Mouse (Mus musculus) ES-E14 (cell line): ENCODE measurements at regions not wholly inside any gene's neighbourhood (a gene's known extent, or its start where the extent isn't known, plus 50 kb on each side); places are given as distances from the start of the nearest gene placed in this dataset.

Source experiments
- DNase-seq: peaks from one replicate; pipeline ENCODE4 v3.0.0-alpha.2; 2013; ENCODE audit warnings: low read depth, low spot score
- H3K27ac ChIP-seq: 2 replicates; pipeline ENCODE4 v1.5.1; 2012; ENCODE audit warnings: low read depth, mild to moderate bottlenecking, low read length, moderate library complexity, mixed read lengths; ENCODE audit not compliant: poor library complexity, insufficient read depth, severe bottlenecking
- H3K36me3 ChIP-seq: 2 replicates; pipeline ENCODE4 v1.6.1; 2012; ENCODE audit warnings: mild to moderate bottlenecking, low read length, moderate library complexity, mixed read lengths; ENCODE audit not compliant: control insufficient read depth, poor library complexity, insufficient read depth, severe bottlenecking
- H3K4me1 ChIP-seq, 2 experiments: fragments of 150-350 bp in 1 of 2; sonication (generic) in 1 of 2; 2 replicates each; pipeline ENCODE4 v1.6.1; 2012; ENCODE audit warnings: low read length in 2 of 2, mild to moderate bottlenecking in 1 of 2, mixed read lengths in 1 of 2; ENCODE audit not compliant: control insufficient read depth in 2 of 2, insufficient read depth in 2 of 2, poor library complexity in 1 of 2
- H3K4me3 ChIP-seq, 2 experiments: fragments of 150-350 bp in 1 of 2; sonication (generic) in 1 of 2; 2 replicates each; pipeline ENCODE4 v1.5.1; 2012; ENCODE audit warnings: low read length in 2 of 2, low read depth in 1 of 2, mild to moderate bottlenecking in 1 of 2, mixed read lengths in 1 of 2; ENCODE audit not compliant: insufficient read depth in 1 of 2, poor library complexity in 1 of 2, severe bottlenecking in 1 of 2
- H3K9ac ChIP-seq: 2 replicates; pipeline ENCODE4 v1.6.1; 2012; ENCODE audit warnings: low read depth, mild to moderate bottlenecking, low read length, mixed read lengths; ENCODE audit not compliant: poor library complexity, insufficient read depth, severe bottlenecking
- H3K9me3 ChIP-seq: fragments of 150-350 bp; sonication (generic); 2 replicates; pipeline ENCODE4 v1.6.1; 2012; ENCODE audit warnings: low read depth, mild to moderate bottlenecking, low read length; ENCODE audit not compliant: control insufficient read depth, insufficient read depth
- CHD2 ChIP-seq: IDR thresholded peaks from 2 replicates; pipeline ENCODE4 v1.6.1; 2014; ENCODE audit warnings: mild to moderate bottlenecking, low read depth, low read length, inconsistent platforms
- HCFC1 ChIP-seq: IDR thresholded peaks from 2 replicates; pipeline ENCODE4 v1.6.1; 2012; ENCODE audit warnings: low read length, inconsistent platforms, borderline replicate concordance; ENCODE audit not compliant: insufficient read depth
- MAFK ChIP-seq: IDR thresholded peaks from 2 replicates; pipeline ENCODE4 v1.6.1; 2014; ENCODE audit warnings: mild to moderate bottlenecking, low read depth, low read length, inconsistent platforms; ENCODE audit not compliant: insufficient read depth
- ZC3H11A ChIP-seq: IDR thresholded peaks from 2 replicates; pipeline ENCODE4 v1.6.1; 2012; ENCODE audit warnings: low read depth, mild to moderate bottlenecking, inconsistent platforms, low read length, borderline replicate concordance
- ZNF384 ChIP-seq: IDR thresholded peaks from 2 replicates; pipeline ENCODE4 v1.6.1; 2012; ENCODE audit warnings: low read depth, low read length, inconsistent platforms
- in situ Hi-C, 2 experiments: fragments of 600-800 bp; cut with MboI; formaldehyde crosslinking; loops; one replicate each; pipeline ENCODE4 v1.15.1; 2025; ENCODE audit warnings: low sequenced_read_pairs in 2 of 2, inconsistent platforms in 1 of 2; ENCODE audit not compliant: unreplicated experiment in 2 of 2

DNA sequence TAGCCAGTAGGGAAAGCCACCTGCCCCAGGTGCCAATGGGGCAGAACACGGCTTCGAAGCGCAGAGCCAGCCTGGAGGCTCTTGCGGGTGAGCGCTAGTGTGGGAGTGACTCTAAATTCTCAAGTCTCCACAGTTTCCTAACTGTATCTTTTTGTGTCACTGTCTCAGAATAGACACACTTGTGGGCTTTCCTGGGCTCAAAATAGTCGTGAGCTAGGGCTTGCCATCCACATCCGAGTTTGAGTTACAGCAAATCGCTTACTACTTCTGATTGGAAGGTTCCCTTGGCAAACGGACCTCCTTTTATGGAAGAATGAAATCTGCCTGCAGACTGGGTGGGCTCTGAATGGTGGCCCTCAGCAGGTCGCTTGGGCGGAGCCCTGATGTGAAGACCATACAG lies 71.0 kb upstream of the Pmepa1 start:
- Histone ChIP-seq H3K4me3 (no peak overlapping the region), H3K27ac (no peak overlapping the region), H3K9ac (no peak overlapping the region), H3K4me1 (peaks cover 0 to 4% of the 10 kb centered on the region in 2 experiments; a peak in 1 of 4 replicates), H3K9me3 (no peaks in the 10 kb centered on the region), H3K36me3 (no peaks in the 10 kb centered on the region)
- TF ChIP-seq CHD2 (no peak), ZNF384 (no peak), ZC3H11A (no peak), MAFK (no peak), HCFC1 (no peak)
- no peak for DNase-seq
- in situ Hi-C loops = no loop called here

DNA sequence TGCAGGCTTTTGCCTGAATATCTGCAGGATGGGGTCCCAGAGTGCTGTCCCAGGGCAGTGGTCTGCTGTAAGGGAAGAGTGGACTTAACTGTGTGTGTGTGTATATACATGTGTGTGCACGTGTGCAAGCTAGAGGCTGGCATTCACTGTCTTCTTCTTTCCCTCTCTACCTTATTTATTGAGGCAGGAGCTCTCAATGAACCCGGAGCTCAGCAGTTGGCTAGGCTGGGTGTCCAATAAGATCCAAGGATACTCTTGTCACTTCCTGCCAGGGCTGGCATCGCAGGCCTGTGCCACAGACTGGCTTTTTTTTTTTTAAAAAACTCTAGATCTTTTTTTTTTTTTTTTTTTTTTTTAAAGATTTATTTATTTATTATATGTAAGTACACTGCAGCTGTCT lies 72.4 kb upstream of the Pmepa1 start:
- no peaks in the 10 kb centered on the region for H3K9me3 ChIP-seq
- no peaks in the 10 kb centered on the region for H3K36me3 ChIP-seq
- no peak overlapping the region for H3K4me3 ChIP-seq
- H3K27ac ChIP-seq = no peak overlapping the region
- TF ChIP-seq HCFC1 = no peak
- TF ChIP-seq MAFK = no peak
- no peak for TF ChIP-seq CHD2
- TF ChIP-seq ZC3H11A = no peak
- no peak for TF ChIP-seq ZNF384
- peaks cover 0 to 4% of the 10 kb centered on the region in 2 experiments; a peak in 1 of 4 replicates for H3K4me1 ChIP-seq
- in situ Hi-C loops = no loop called here
- H3K9ac ChIP-seq = no peak overlapping the region
- no peak for DNase-seq

DNA sequence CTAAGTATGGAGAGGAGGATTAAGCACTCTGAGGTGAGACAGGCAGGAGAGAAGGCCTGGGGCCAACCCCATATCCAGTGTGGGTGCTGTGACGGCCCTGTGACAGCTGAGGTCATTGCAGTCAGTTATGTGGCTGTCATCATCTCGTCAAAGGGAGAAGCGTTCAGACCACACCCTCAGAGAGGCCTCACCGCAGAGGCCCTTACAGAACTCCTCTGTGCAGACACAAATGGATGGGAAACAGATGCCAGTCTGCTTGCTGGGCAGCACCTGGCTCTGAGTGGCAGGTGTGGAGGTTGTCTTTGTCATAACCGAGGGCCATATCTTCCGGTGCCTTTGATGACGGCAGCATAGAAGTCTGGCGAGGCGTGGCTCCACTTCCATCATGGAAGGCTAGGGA lies 73.2 kb upstream of the Pmepa1 start:
- H3K27ac ChIP-seq = no peak overlapping the region
- no peak for TF ChIP-seq ZNF384
- TF ChIP-seq CHD2 = no peak
- no peak for TF ChIP-seq ZC3H11A
- TF ChIP-seq MAFK = no peak
- no peak for TF ChIP-seq HCFC1
- no peaks in the 10 kb centered on the region for H3K9me3 ChIP-seq
- no peak for DNase-seq
- no peak overlapping the region for H3K4me3 ChIP-seq
- no peak overlapping the region for H3K9ac ChIP-seq
- H3K36me3 ChIP-seq = no peaks in the 10 kb centered on the region
- in situ Hi-C loops = no loop called here
- peaks cover 0 to 4% of the 10 kb centered on the region in 2 experiments; a peak in 1 of 4 replicates for H3K4me1 ChIP-seq

DNA sequence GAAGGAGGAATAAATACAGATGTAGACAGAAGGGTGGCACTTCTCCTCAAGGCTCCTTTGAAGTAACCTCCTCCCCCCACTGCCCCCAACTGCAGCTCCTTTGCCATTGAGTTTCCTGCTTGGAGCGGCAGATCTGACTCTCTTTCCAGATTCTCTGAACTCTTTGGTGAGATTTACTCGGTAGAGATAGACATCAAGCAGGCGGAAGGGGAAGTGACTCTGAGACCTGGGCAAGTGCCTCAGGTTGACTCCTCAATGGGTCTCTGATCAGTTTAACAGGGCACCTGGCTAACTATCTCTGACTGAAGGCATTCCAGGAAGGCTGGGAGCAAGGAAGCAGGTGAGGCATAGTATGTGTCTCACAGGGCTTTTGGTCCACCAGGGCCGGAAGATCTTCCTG lies 73.6 kb upstream of the Pmepa1 start:
- DNase-seq = no peak
- Histone ChIP-seq H3K36me3 (no peaks in the 10 kb centered on the region), H3K9me3 (no peaks in the 10 kb centered on the region), H3K4me1 (peaks cover 0 to 4% of the 10 kb centered on the region in 2 experiments; a peak in 1 of 4 replicates), H3K9ac (no peak overlapping the region), H3K27ac (no peak overlapping the region), H3K4me3 (no peak overlapping the region)
- in situ Hi-C loops = no loop called here
- TF ChIP-seq CHD2 = no peak
- no peak for TF ChIP-seq HCFC1
- no peak for TF ChIP-seq ZC3H11A
- no peak for TF ChIP-seq MAFK
- no peak for TF ChIP-seq ZNF384

DNA sequence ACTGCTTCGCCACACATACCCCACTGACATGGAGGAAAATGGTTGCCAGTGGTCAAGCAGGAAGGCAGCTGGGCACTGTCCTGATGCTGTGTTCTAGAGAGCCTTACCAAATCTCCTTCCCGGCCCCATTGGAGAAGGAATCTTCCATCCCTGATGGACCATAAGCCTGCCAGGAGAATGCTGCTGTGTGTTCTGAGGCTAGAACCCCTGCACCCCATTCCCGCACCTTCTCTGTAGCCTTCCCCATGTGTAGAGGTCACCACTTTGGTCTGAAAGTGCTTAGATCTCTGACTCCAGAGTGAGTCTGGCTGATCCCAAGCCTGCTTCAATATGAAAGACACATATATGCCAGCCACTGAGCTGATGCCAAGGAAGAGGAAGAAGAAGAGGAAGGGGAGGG lies 74.1 kb upstream of the Pmepa1 start:
- TF ChIP-seq HCFC1 = no peak
- no peak for TF ChIP-seq CHD2
- no peak for TF ChIP-seq ZC3H11A
- TF ChIP-seq ZNF384 = no peak
- no peak for TF ChIP-seq MAFK
- Histone ChIP-seq H3K9ac (no peak overlapping the region), H3K9me3 (no peaks in the 10 kb centered on the region), H3K4me3 (no peak overlapping the region), H3K27ac (no peak overlapping the region), H3K4me1 (peaks cover 0 to 4% of the 10 kb centered on the region in 2 experiments; a peak in 1 of 4 replicates), H3K36me3 (no peaks in the 10 kb centered on the region)
- in situ Hi-C loops = no loop called here
- no peak for DNase-seq
